ENCODE assay signal across 8 mouse cellular contexts in the genomic region with DNA sequence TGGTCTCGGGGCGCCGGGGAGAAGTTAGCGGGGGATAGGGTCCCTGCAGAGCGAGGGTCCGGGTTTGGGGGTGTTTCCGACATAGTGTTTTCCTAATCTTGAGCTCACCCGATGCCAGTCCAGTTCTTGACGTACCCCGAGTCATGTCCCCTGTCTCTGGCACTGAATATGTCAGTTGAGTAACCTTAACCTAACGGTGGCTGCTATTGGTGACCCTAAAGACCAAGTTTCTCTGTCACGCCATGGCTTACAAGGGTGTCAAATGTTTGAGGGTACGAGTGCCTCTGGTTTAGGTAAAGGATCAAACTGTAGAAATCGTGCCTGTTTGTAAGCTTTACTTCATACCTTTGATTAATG. TPM values are rescaled to one million over a fixed set of nuclear protein-coding genes. Genes with fewer than 3 reads are reported as not detected.
DNase-seq lines count a peak whose midpoint lies in the region; ATAC-seq lines count a peak whose summit lies in the region.

No protein-coding gene starts in this region.

- no peaks in the 10 kb centered on the region for H3K36me3 ChIP-seq in forebrain, embryonic 10.5 days (replicated peaks)
- H3K36me3 ChIP-seq in liver, embryonic 13.5 days = no peaks in the 10 kb centered on the region

- H3K27ac ChIP-seq in forebrain, embryonic 10.5 days = peak overlapping the region; percentile 99
- H3K27ac ChIP-seq in liver, embryonic 13.5 days = peak overlapping the region; percentile 84

- H3K9me3 ChIP-seq in forebrain, embryonic 10.5 days = no peaks in the 10 kb centered on the region
- no peaks in the 10 kb centered on the region for H3K9me3 ChIP-seq in liver, embryonic 13.5 days (replicated peaks)

- peak; percentile 14 for ATAC-seq in frontal cortex, adult (ENCODE audit: low TSS enrichment)
- ATAC-seq in liver, embryonic 13.5 days (ENCODE audit: low read depth) = peak; percentile 14
- no peak; the same call in 1 of the 2 replicates for ATAC-seq in megakaryocyte progenitor cell, adult 5-6 weeks (replicated peaks; ENCODE audit: poor library complexity)

- H3K4me2 ChIP-seq in liver, embryonic 13.5 days = peak overlapping the region; percentile 73

- H3K4me3 ChIP-seq in forebrain, embryonic 10.5 days = peak overlapping the region; percentile 80
- peak overlapping the region; percentile 77 for H3K4me3 ChIP-seq in liver, embryonic 13.5 days (replicated peaks)

- no peaks in the 10 kb centered on the region for H3K27me3 ChIP-seq in forebrain, embryonic 10.5 days (ENCODE audit: poor library complexity, severe bottlenecking)
- H3K27me3 ChIP-seq in liver, embryonic 13.5 days = no peaks in the 10 kb centered on the region

- H3K9ac ChIP-seq in liver, embryonic 13.5 days = peak overlapping the region; percentile 82

- 6% methylated on average over 14 of the region's 14 CpGs for WGBS in forebrain, embryonic 10.5 days
- 6% methylated on average over 14 of the region's 14 CpGs for WGBS in liver, embryonic 13.5 days (ENCODE audit: insufficient replicate concordance)

- peaks cover 15% of the 10 kb centered on the region for H3K4me1 ChIP-seq in forebrain, embryonic 10.5 days
- peaks cover 26% of the 10 kb centered on the region for H3K4me1 ChIP-seq in liver, embryonic 13.5 days (replicated peaks)

- DNase-seq in frontal cortex, postnatal 14 days (ENCODE audit: low spot score in 2 of 2) = no peak
- DNase-seq in 3T3-L1 (ENCODE audit: low read depth, low spot score) = peak; percentile 45
- no peak for DNase-seq in forebrain, embryonic 10.5 days (ENCODE audit: extremely low spot score, low spot score)
- DNase-seq in liver, embryonic 13.5 days = no peak
- DNase-seq in retina, postnatal 1 day = no peak
- no peak for DNase-seq in thymus, postnatal 14 days

RNA-seq across cellular contexts. Expression of a gene that starts 0.6 kb away (rescaled TPM):
- 21.6 and 26.0 TPM in 2 replicates for polyA plus RNA-seq in forebrain, embryonic 10.5 days (2016; fragmentation: Nextera tagmentation; extraction: Ambion mirVana)
- 7.9 and 11.1 TPM in 2 replicates for polyA plus RNA-seq in liver, embryonic 13.5 days (2015; fragmentation: Nextera tagmentation; extraction: Ambion mirVana)
- total RNA-seq in megakaryocyte progenitor cell, adult 5-6 weeks (2015) = 43.3 and 46.6 TPM in 2 replicates
- total RNA-seq in megakaryocyte progenitor cell, adult 5-6 weeks (2017) = 23.2 and 37.2 TPM in 2 replicates

RNA-seq across cellular contexts. Expression of a gene that starts 19.7 kb away (rescaled TPM):
- 0.10 and 0.12 TPM in 2 replicates for polyA plus RNA-seq in forebrain, embryonic 10.5 days (2016; fragmentation: Nextera tagmentation; extraction: Ambion mirVana)
- polyA plus RNA-seq in liver, embryonic 13.5 days (2015; fragmentation: Nextera tagmentation; extraction: Ambion mirVana) = not detected in 2 replicates
- not detected in 2 replicates for total RNA-seq in megakaryocyte progenitor cell, adult 5-6 weeks (2015)
- not detected in 2 replicates for total RNA-seq in megakaryocyte progenitor cell, adult 5-6 weeks (2017)
